Mouse (Mus musculus): ENCODE results near the gene Peg3.

Peg3 gene

DNA sequence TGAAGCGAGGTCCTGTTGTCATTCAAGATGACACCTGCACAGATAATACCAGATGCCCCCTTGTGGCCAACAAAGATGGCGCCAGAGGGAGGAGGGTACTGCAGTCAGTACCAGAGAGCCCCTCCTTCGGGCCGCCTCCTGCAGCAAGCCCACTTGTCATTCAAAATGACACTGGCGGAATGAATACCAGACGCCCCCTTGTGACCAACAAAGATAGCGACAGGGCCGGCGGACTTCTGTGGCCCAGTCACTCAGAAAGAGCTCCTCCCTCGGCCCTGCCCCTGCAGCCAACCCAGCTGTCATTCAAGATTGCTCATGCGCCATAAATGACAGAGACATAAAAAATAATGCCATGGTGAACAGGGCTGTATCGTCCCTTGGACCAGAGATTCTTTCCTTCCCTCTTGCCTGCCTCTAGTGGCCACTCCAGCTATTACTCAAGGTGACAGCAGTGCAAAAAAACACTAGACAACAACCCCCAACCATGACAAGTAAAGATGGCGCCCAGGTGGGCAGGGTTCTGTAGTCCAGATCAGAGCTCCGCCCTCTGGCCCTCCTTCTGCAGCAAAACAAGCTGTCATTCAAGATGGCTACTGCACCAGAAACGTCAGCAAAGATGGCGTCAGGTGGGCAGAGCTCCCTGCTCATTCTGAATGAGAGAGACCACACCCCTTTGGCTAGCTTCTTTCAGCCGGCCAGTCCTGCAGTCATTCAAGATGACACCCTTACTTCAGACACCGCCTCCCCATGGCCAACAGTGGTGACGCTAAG is 2.7 kb downstream of the Peg3 start:
- peak; percentile 90 to 94 for DNase-seq (ENCODE audit: inconsistent age in 2 of 2, low spot score in 1 of 2)

DNA sequence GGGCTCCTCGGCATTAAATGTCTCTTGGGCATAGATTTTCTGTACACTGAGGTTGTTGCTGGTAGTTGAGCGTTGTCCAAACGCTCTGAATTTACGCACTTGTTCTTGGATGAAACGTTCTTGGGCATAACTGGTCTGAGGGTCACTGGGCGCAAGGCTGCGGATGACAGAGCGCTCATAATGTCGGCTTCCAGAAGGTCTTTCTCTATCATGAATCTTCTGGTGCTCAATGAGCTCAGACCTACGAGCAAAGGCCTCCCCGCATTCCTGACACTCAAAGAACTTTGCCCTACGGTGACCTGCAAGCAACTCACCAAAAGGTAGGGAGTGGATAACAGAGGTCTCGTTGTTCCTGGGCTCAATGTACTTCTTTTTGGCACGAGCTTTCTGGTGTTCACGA is 20.8 kb downstream of the Peg3 start:
- DNase-seq (ENCODE audit: inconsistent age in 2 of 2, low spot score in 1 of 2), result no peak

DNA sequence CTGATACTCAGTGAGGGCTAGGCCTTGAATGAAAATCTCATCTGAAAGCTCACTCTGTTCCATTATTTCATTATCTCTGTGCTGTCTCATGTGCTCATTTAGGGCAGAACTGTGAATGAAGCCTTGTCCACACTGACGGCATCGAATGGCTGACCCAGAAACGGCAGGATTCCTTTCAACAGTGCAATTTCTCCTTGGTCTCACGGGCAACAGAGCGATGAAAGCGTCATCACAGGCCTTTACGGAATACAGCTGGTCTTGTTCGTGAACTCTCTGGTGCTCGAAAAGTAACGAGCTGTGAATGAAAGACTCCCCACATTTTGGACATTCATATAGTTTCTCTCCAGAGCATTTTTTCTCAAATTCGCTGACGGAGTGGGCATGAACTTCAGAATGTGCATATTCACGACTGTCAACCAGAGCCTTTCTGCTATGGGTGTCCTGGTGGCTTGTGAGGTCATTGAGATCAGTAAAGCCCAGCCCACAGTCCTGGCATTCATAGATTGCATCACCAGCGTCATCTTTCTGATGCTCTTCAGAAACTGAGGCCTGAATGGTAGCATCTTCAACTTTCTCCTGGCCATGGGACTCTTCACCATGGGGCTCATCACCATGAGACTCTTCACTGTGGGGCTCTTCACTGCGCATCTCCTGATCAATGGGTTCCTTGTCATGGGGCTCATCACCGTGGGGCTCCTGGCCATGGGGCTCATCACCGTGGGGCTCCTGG is 21.6 kb downstream of the Peg3 start:
- DNase-seq (ENCODE audit: inconsistent age in 2 of 2, low spot score in 1 of 2), result no peak

DNA sequence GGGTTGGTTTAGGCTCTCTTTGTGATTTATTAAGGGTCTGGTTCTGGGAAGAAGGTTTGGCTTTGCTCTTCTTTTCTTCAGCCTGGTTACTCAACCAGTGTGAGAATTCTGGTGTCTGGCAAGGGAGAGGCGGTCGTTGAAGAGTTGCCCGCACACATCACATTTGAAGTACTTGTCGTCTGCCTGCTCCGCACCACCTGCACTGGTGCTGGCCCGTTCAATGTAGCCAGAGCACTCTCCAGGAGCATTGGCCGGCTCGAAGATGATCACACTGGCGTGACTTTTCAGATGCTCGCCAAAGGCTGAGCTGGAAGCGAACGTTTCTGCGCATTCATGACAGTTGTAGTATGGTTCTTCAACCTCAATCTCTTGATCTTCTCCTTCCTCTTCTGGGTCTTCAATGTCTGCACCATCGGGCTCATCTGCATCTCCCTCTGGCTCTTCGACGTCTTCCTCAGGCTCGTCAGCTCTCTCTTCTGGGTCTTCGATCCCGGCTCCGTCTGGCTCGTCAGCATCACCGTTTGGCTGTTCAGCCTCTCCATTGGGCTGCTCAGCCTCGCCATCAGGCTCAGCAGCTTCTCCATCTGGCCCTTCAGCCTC is 22.7 kb downstream of the Peg3 start:
- DNase-seq (ENCODE audit: inconsistent age in 2 of 2, low spot score in 1 of 2), result no peak

DNA sequence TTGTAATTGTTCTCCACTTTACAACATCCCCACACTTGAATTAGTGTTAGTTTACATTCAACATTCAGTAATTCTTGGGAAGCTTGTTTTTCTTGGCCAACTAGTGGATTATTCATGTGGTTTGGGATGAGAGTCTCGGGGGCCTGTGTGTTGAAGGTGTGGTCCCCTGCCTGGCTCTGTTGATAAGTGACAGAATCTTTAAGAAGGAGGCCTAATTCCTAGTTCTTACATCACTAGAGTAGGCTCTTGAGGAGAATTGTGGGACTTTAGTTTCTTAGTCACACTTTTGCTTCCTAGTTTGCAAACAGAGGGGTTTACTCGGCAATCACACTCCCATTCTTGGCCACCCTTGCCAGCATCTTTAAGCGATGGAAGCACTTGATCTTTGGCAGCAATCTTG is 31.0 kb downstream of the Peg3 start:
- no peak for DNase-seq (ENCODE audit: inconsistent age in 2 of 2, low spot score in 1 of 2)

DNA sequence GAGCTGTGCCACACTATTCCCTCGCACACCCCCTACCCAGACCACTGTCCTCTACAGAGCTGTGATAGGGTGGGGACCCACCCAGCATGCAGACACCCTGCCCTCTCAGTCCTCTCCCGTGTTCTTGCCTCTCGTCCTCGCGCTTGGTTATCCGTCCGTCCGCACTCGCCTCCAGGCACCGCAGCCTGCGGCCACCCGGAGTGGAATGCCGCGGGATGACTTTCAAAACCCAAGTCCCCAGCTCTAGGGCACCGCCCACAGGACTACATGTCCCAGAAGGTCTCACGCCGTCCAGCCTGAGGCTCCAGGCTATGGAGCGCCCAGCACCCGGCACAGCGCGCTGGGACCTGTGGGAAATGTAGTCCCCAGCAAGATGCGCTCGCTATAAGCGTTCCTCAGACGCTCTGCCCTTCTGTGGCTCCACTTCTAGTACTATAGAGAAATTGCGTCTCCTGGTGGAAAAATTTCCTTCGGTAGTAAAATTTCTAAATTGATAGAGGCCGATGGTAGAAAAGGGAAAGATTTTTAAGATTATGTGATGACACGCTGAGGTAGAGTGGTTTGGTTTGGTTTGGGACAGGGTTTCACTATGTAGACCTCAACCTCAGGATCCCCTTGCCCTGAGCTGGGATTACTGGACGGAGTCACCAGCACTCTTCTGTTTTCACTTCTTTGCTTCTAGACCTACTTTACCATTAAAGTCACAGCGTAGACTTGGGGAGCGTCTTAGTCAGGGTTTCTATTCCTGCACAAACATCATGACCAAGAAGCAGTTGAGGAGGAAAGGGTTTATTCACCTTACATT is 33.8 kb downstream of the Peg3 start, which contains the start of gene Zim1:
Zim1 (minus strand) TSS at position 210 of the 805 bp plus-strand sequence.
- peak; percentile 87 to 93 for DNase-seq (ENCODE audit: inconsistent age in 2 of 2, low spot score in 1 of 2)

DNA sequence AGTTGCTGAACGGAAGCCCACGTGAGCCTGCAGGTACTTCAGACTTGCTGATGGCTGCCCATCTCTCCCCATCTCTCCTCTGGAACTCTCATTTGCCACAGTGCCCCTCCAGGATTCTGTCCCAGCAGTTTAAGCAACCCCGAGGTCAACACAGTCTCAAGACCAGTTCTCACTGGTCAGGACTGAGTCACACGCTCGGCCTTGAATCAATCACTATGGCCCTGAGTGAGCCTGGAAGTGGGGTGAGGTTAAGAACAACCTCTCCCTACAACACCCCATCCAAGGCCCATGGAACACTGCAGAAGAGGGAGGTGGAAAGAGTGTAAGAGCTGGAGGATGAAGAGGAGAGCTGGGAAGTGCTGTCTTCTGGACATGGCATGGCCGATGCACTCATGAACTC is 44.7 kb downstream of the Peg3 start:
- peak; percentile 83 to 85 for DNase-seq (ENCODE audit: inconsistent age in 2 of 2, low spot score in 1 of 2)

DNA sequence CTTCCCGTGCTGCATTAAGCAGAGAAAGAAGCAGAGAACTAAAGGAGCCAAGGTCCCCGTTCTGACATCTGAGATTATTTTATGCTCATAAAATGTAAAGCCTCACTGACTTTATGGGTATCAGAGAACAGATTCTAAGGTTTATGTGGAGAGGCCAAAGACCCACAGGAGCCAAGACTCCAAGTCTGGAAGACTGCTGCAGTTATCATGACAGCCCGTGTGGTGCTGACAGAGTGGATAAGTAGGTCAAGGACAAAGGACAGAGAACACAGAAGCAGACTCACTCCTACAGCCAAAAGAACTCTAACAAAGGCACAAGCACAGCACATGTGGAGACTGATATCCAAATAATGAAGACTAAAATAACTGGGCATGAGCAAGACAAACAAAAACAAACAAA is 63.5 kb downstream of the Peg3 start:
- DNase-seq (ENCODE audit: inconsistent age in 2 of 2, low spot score in 1 of 2), result peak; percentile 44 to 64

DNA sequence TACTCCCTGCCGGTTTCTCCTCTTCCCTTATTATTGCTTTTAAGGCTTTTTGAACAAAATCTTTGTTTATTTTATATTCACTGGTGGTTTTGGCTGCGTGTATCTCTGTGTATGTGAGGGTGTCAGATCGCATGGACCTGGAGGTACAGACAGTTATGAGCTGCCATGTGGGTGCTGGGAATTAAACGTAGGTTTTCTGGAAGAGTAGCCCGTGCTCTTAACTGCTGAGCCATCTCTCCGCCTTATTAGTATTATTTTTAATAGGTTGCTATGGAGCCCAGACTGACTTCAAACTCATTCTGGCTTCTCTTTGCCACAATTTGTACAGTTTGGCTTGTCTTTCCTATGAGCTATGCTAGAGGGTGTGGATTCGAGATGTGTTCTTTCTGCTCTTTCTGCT is 66.8 kb downstream of the Peg3 start:
- no peak for DNase-seq (ENCODE audit: inconsistent age in 2 of 2, low spot score in 1 of 2)

DNA sequence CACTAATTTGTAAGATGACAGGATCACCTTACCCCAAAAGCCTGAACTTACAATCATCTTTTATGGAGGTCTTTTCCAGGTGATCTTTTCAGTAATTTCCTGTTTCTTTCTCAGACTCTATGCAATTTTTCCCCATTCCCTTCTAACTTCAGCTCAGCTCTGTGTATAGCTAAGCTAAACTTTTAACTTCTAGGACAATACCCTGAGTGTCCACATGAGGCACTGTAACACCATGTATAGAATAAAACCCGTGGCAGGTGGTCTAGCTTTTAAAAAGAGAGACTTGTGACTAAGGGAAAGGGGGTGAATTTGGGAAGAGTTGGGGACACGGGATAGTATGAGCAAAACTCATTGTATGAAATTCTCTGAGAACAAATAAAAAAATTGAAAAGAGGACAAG is 70.6 kb downstream of the Peg3 start:
- peak in 1 of 2 experiments; percentile 76 for DNase-seq (ENCODE audit: inconsistent age in 2 of 2, low spot score in 1 of 2)

DNA sequence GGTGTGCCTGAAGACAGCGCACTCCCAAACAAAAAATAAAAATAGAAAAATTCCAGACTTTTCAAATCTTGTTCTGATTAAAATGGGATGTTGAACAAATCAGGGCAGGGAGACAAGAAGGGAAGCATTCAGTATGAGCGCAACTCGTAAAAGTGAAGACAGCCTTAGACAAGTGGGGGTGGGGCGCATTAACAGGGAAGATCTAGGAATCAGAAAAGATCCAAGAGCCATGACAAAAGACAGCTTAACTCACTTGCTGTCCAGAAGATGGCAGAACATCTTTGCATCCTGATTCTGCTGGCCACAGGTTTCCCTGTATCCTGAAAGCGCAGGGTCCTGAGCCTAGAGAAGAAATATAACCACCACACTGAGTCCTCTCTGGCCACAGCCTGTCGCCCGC is 71.6 kb downstream of the Peg3 start:
- DNase-seq (ENCODE audit: inconsistent age in 2 of 2, low spot score in 1 of 2), result no peak

Data from adrenal gland, adult (tissue).